Mouse (Mus musculus) erythroblast, embryonic 14.5 days (primary cell): ENCODE measurements around the gene Lpp.

Experiments
- GATA1 ChIP-seq: IDR thresholded peaks from 2 replicates; pipeline ENCODE4 v1.6.1; 2012; ENCODE audit warnings: low read length, inconsistent platforms, mixed read lengths
- TAL1 ChIP-seq: IDR thresholded peaks from 3 replicates; pipeline ENCODE4 v1.6.1; 2012; ENCODE audit warnings: low read length, inconsistent platforms, mixed read lengths

DNA sequence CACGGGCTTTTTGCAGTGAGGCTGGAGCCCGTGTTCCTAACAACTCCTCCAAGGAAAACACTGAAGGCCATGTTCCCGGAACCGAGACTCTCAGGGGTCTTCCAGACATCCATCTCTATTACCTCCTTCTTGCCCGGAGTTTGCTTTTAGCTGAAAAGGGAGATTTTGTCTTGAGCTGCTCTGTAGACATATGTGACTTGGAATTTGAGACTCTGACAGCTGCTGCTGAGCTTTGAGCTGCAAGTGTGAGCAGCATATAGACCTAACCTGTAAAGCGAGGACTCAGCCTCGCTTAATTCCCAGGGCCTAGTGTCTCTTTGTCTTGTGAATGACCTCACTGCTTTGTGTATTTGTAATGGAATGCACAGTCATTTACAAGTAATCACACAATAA, 49.8 kb downstream of the Lpp start:
- no peak for TF ChIP-seq GATA1
- no peak for TF ChIP-seq TAL1
